Mouse (Mus musculus) heart, embryonic 16.5 days (tissue): ENCODE data around the gene Mamstr. TPM values are rescaled to one million over a fixed set of nuclear protein-coding genes. Genes with fewer than 3 reads are reported as not detected.

Experiments
- ATAC-seq: fragments of 200-750 bp; cut with Nextera tagmentation; replicated peaks from 2 replicates; pipeline ENCODE4 v1.8.0; 2017; ENCODE audit warnings: moderate number of reproducible peaks; ENCODE audit not compliant: insufficient read depth, low FRiP score; ENCODE audit errors: extremely low read depth
- H3K27ac ChIP-seq: fragments of 300-500 bp; sonication (generic); 2 replicates; pipeline ENCODE4 v1.5.1; 2014; ENCODE audit warnings: mild to moderate bottlenecking, low read length, control low read depth, moderate library complexity
- H3K27me3 ChIP-seq: fragments of 300-500 bp; sonication (generic); 2 replicates; pipeline ENCODE4 v1.6.1; 2014; ENCODE audit warnings: low read length, mixed read lengths; ENCODE audit not compliant: control insufficient read depth, insufficient read depth
- H3K36me3 ChIP-seq: fragments of 300-500 bp; sonication (generic); 2 replicates; pipeline ENCODE4 v1.6.1; 2014; ENCODE audit not compliant: control insufficient read depth, insufficient read depth
- H3K4me1 ChIP-seq: fragments of 300-500 bp; sonication (generic); 2 replicates; pipeline ENCODE4 v1.6.1; 2014; ENCODE audit warnings: low read length, mixed read lengths; ENCODE audit not compliant: control insufficient read depth, insufficient read depth
- H3K4me2 ChIP-seq: fragments of 300-500 bp; sonication (generic); 2 replicates; pipeline ENCODE4 v1.6.1; 2014; ENCODE audit warnings: low read depth, mild to moderate bottlenecking, control low read depth, low read length
- H3K4me3 ChIP-seq: fragments of 300-500 bp; sonication (generic); 2 replicates; pipeline ENCODE4 v1.5.1; 2014; ENCODE audit warnings: mild to moderate bottlenecking, control low read depth, low read length
- H3K9ac ChIP-seq: fragments of 300-500 bp; sonication (generic); 2 replicates; pipeline ENCODE4 v1.6.1; 2014; ENCODE audit warnings: low read length, control low read depth
- H3K9me3 ChIP-seq: fragments of 300-500 bp; sonication (generic); replicated peaks from 2 replicates; pipeline ENCODE4 v1.6.1; 2016; ENCODE audit warnings: low read length; ENCODE audit not compliant: control insufficient read depth
- WGBS: fragments of 180-500 bp; shearing (Covaris S2); extraction: QIAGEN DNeasy Blood & Tissue Kit; methylation state at CpG from one replicate; pipeline ENCODE4 v1.1.7; 2014; 5-methylcytosine and 5-hydroxymethylcytosine counted together
- polyA plus RNA-seq: library from polyadenylated mRNA; unstranded; fragments of >200 nt; fragmentation: Nextera tagmentation; extraction: Ambion mirVana; gene quantifications from 2 replicates; pipeline ENCODE4 v1.2.1, GENCODE M21; 2015

Mamstr gene
- polyA plus RNA-seq, 1 experiment from 2014 or later = 9.0 TPM

DNA sequence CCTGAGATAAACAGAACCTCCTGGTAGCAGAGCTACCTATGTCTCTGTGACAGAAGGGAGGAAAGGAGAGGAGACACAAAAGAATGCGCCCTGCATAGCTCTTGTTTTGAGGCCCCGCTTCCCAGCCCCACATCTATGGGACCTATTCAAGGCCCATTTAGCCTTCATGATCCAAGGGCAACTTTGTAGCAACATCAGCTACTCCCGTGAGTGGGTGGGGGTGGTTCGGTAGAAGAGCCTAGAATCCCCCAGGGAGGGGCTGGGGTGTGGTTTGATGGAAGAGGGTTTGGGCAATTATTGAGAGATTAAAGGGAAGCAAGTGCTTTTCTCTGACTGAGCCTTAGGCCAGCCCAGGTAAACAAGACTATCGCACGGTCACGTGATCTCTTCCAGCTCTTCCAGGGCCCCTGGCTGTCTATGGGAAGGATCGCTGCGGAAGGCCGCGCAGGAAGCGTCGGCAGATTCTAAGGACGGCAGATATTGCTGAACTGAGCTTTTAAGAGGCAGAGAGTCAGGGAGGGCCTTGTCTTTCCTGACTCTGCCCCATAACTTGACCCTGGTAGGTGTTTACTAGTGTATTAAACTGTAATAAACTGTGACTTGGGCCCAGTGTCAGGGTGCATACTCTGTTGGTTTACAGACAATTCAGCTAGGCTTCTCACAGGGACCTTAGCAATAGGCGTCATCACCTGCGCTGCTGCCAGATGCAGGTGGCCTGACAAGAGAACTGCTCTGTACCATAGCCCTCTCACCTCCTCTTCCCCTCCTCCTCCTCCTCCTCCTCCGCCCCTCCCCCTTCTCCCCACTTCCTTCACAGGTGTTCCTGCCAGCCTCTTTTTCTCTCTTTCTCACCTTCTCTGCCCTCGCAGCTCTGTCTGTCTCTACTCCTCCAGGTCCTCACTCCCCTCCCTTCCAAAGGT is 40.6 kb upstream of the Mamstr start:
- no peaks in the 10 kb centered on the region for H3K36me3 ChIP-seq
- no peaks in the 10 kb centered on the region for H3K27me3 ChIP-seq
- WGBS = 39% methylated on average over 18 of the region's 18 CpGs
- no peaks in the 10 kb centered on the region for H3K9me3 ChIP-seq
- H3K27ac ChIP-seq = no peak overlapping the region
- no peak overlapping the region for H3K4me2 ChIP-seq
- no peak overlapping the region; the same call in 1 of the 2 replicates for H3K9ac ChIP-seq
- no peak overlapping the region for H3K4me3 ChIP-seq
- ATAC-seq = no peak; the same call in 1 of the 2 replicates
- H3K4me1 ChIP-seq = no peaks in the 10 kb centered on the region; the same call in 1 of the 2 replicates

DNA sequence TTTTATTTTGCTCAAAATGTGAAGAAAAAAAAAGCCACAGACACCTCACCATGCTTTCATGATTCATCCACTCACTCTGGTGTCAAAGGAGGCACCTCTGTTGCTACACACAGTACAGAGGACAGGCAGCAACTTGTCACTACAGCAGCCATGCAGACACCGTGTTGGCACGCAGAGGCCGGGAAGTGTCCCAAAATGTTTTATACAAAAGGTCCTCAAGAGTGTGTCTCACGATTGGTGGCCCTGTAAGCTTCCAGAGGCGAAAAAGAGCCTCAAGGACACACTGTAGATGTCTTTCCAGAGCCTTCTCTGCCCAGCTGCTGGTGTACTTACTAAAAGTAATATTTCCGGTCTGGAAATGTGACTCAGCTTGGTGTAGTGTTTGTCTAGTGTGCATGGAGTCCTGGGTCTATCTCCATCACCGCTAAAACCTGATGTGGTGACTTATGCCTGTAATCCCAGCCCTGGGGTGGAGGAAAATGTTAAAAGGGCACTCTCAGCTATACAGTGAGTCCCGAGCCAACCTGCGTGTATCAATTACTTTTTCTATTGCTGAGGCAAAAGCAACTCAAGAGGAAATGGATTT is 34.0 kb upstream of the Mamstr start:
- Histone ChIP-seq H3K4me3 (no peak overlapping the region), H3K9ac (no peak overlapping the region), H3K36me3 (no peaks in the 10 kb centered on the region), H3K27ac (no peak overlapping the region), H3K4me2 (no peak overlapping the region), H3K9me3 (no peaks in the 10 kb centered on the region), H3K4me1 (no peaks in the 10 kb centered on the region), H3K27me3 (no peaks in the 10 kb centered on the region; the same call in 1 of the 2 replicates)
- 62% methylated on average over 9 of the region's 9 CpGs for WGBS
- ATAC-seq = no peak

DNA sequence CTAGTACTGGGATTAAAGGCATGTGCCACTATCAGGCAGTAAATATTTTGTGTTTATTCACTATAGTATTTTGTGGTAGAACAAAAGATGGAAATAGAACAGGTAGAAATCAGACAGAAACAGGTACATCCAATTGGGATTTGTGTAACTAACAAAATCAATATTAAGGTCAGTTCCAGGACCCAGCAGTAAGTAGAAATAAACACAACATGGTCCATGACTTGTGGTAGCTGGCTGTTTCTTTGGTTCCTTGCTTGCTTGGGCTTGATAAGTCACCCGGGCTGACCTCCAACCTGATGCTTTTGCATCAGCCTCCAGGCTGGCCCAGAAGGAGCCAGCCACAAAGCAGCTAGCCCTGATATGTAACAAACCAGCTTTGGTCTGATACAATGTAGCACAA is 30.3 kb upstream of the Mamstr start:
- ATAC-seq = no peak
- H3K4me3 ChIP-seq = no peak overlapping the region
- no peaks in the 10 kb centered on the region; the same call in 1 of the 2 replicates for H3K27me3 ChIP-seq
- H3K27ac ChIP-seq = no peak overlapping the region
- no peaks in the 10 kb centered on the region for H3K36me3 ChIP-seq
- 39% methylated on average over 1 of the region's 1 CpGs for WGBS
- no peak overlapping the region for H3K9ac ChIP-seq
- H3K9me3 ChIP-seq = no peaks in the 10 kb centered on the region
- no peaks in the 10 kb centered on the region for H3K4me1 ChIP-seq
- H3K4me2 ChIP-seq = no peak overlapping the region

DNA sequence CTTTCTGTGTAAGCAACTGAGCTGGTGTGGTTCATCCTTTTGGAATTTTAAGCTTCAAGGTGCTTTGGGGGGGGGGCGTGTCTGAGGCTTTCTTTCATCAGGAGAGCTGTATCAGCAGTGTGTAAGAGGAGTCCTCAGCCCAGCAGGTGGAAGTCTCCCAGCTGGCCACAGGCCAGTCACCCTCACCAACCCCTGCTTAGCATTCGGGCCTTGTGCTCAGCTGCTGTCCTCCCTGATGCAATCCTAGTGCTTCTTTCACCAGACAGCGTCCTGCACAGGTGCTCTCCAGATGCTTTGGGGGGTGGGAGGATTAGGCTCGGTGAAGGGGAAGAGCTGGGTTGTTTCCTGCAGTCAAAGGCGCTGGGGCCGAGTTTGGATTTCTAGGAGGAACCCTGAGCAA is 23.5 kb upstream of the Mamstr start:
- H3K36me3 ChIP-seq = no peaks in the 10 kb centered on the region
- H3K4me3 ChIP-seq = no peak overlapping the region
- H3K9me3 ChIP-seq = no peaks in the 10 kb centered on the region
- H3K27ac ChIP-seq = no peak overlapping the region
- WGBS = 24% methylated on average over 6 of the region's 6 CpGs
- H3K27me3 ChIP-seq = peaks cover 34% of the 10 kb centered on the region
- no peak overlapping the region for H3K4me2 ChIP-seq
- 0 out of 2 replicates have a peak, but pooled peaks have one; percentile 23 for ATAC-seq
- H3K9ac ChIP-seq = no peak overlapping the region
- H3K4me1 ChIP-seq = peaks cover 2% of the 10 kb centered on the region; the same call in 1 of the 2 replicates

DNA sequence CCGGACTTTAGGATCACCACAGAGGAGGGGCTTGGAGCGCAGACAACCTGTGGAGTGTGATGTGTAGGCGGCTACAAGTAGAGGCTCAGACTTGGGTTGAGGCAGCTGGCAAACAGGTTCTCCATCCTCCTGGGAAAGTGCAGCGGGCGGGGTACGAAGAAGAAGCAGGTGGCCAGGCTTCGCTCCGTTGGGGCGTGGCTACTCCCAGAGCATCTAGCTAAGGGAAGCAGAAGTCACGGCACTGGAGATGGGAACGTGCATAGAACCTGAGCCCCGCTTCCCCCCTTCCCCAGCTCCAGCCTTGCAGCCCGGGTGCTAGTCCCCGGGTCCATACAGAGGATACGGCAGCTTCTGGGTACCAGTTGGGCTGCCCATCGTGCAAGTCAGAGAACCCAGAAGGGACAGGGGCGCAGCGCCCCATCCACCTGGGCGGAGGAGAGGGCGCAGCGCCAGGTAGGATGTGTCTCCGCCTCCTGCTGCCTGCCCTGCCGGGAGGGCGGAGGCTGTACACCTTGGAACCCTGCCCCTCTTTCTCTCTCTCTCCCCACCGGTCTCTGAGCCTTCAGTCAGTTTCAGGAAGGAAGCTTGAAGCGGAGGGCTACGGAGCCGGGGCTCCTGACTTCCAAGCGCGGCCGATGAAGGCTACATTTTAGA is 22.6 kb upstream of the Mamstr start, which contains the start of gene Fut1:
TSS of gene Fut1 (plus strand) at position 248 of the 654 bp plus-strand sequence.
- Histone ChIP-seq H3K27me3 (peaks cover 34% of the 10 kb centered on the region), H3K36me3 (no peaks in the 10 kb centered on the region), H3K4me1 (peaks cover 2% of the 10 kb centered on the region; the same call in 1 of the 2 replicates), H3K9ac (0 out of 2 replicates have a peak within 1 kb of the TSS, but pooled peaks have one; percentile 33), H3K4me3 (0 out of 2 replicates have a peak within 1 kb of the TSS, but pooled peaks have one; percentile 19), H3K27ac (no peak within 1 kb of the TSS), H3K9me3 (no peaks in the 10 kb centered on the region), H3K4me2 (peak within 1 kb of the TSS; percentile 28)
- 8% methylated on average over 31 of the region's 31 CpGs for WGBS
- ATAC-seq = no peak

DNA sequence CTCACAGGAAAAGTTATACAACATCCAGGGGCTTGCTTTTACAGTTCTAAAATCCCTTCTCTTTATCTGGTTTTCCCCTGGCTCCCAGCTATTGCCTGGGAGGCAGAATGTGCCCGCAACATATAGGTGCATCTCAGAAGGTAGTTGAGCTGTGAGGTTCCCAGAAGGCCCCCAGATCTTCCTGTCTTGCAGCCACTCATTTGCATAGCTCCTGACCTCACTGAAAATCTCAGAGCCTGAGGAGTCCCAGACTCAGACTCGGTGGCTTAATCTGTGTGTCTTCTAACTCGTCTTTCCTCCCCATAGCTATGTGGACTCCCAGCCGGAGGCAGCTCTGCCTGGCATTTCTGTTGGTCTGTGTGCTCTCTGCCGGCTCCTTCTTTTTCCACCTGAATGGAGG is 21.5 kb upstream of the Mamstr start:
- Histone ChIP-seq H3K9me3 (no peaks in the 10 kb centered on the region), H3K4me3 (no peak overlapping the region), H3K4me2 (no peak overlapping the region), H3K27me3 (peaks cover 34% of the 10 kb centered on the region), H3K36me3 (no peaks in the 10 kb centered on the region), H3K27ac (no peak overlapping the region), H3K4me1 (peaks cover 2% of the 10 kb centered on the region; the same call in 1 of the 2 replicates), H3K9ac (no peak overlapping the region)
- 75% methylated on average over 5 of the region's 5 CpGs for WGBS
- no peak for ATAC-seq

DNA sequence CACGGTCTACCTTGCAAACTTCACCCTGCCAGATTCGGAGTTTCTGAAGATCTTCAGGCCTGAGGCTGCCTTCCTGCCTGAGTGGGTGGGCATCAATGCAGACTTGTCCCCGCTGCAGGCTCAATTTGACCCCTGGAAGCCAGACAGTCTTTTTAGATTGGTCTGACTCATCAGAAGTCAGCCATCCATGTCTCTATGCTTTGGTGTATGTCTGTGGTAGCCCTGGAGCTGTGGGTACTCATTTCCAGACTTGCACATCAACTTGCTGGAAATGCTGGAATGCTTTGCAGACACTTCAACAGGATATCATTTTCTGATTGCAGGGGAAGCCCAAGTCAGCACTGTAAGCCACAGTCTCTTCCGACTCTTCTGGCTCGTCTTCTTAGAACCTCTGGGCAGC is 20.2 kb upstream of the Mamstr start:
- H3K27me3 ChIP-seq = peaks cover 34% of the 10 kb centered on the region
- no peak overlapping the region for H3K27ac ChIP-seq
- WGBS = 74% methylated on average over 5 of the region's 5 CpGs
- ATAC-seq = no peak
- H3K9ac ChIP-seq = no peak overlapping the region
- H3K4me1 ChIP-seq = peaks cover 2% of the 10 kb centered on the region; the same call in 1 of the 2 replicates
- no peaks in the 10 kb centered on the region for H3K9me3 ChIP-seq
- no peak overlapping the region for H3K4me3 ChIP-seq
- H3K4me2 ChIP-seq = no peak overlapping the region
- H3K36me3 ChIP-seq = no peaks in the 10 kb centered on the region

DNA sequence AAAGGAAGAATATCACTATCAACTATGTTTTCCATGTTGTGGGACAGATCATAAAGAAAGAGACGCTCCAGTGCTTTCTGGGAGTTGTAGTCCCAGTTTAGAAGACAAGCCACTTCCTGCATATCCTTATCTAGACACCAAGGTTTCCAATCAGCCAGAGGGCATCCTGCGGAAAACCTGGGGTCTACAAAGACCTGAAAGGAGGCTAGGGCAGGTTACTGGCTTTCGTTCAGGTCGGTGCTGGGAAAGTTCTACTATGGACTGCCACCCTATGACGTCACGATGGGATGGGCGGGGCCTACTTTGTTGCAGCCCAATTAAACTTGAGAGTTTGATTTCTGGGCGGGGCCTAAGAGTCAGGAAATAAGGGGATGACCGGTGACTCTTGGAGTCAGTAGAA is 18.3 kb upstream of the Mamstr start, which contains the start of gene Izumo1:
TSS of gene Izumo1 (plus strand) at position 369 of the 400 bp plus-strand sequence.
- Histone ChIP-seq H3K4me1 (no peaks in the 10 kb centered on the region), H3K27ac (no peak within 1 kb of the TSS), H3K4me3 (no peak within 1 kb of the TSS), H3K9ac (no peak within 1 kb of the TSS), H3K27me3 (peaks cover 27% of the 10 kb centered on the region), H3K36me3 (no peaks in the 10 kb centered on the region), H3K9me3 (no peaks in the 10 kb centered on the region), H3K4me2 (peak within 1 kb of the TSS; percentile 8; the same call in 1 of the 2 replicates)
- no peak for ATAC-seq
- WGBS = 23% methylated on average over 9 of the region's 9 CpGs
